Mouse (Mus musculus) ES-E14 (cell line): ENCODE results near the gene Arhgap23. TPM values are rescaled to one million over a fixed set of nuclear protein-coding genes. Genes with fewer than 3 reads are reported as not detected.
A peak's percentile ranks its signal among the peaks of the same experiment; 100 is the strongest.

Experiments
- DNase-seq: peaks from one replicate; pipeline ENCODE4 v3.0.0-alpha.2; 2013; ENCODE audit warnings: low read depth, low spot score
- H3K27ac ChIP-seq: 2 replicates; pipeline ENCODE4 v1.5.1; 2012; ENCODE audit warnings: low read depth, mild to moderate bottlenecking, low read length, moderate library complexity, mixed read lengths; ENCODE audit not compliant: poor library complexity, insufficient read depth, severe bottlenecking
- H3K36me3 ChIP-seq: 2 replicates; pipeline ENCODE4 v1.6.1; 2012; ENCODE audit warnings: mild to moderate bottlenecking, low read length, moderate library complexity, mixed read lengths; ENCODE audit not compliant: control insufficient read depth, poor library complexity, insufficient read depth, severe bottlenecking
- H3K4me1 ChIP-seq, 2 experiments: fragments of 150-350 bp in 1 of 2; sonication (generic) in 1 of 2; 2 replicates each; pipeline ENCODE4 v1.6.1; 2012; ENCODE audit warnings: low read length in 2 of 2, mild to moderate bottlenecking in 1 of 2, mixed read lengths in 1 of 2; ENCODE audit not compliant: control insufficient read depth in 2 of 2, insufficient read depth in 2 of 2, poor library complexity in 1 of 2
- H3K4me3 ChIP-seq, 2 experiments: fragments of 150-350 bp in 1 of 2; sonication (generic) in 1 of 2; 2 replicates each; pipeline ENCODE4 v1.5.1; 2012; ENCODE audit warnings: low read length in 2 of 2, low read depth in 1 of 2, mild to moderate bottlenecking in 1 of 2, mixed read lengths in 1 of 2; ENCODE audit not compliant: insufficient read depth in 1 of 2, poor library complexity in 1 of 2, severe bottlenecking in 1 of 2
- H3K9ac ChIP-seq: 2 replicates; pipeline ENCODE4 v1.6.1; 2012; ENCODE audit warnings: low read depth, mild to moderate bottlenecking, low read length, mixed read lengths; ENCODE audit not compliant: poor library complexity, insufficient read depth, severe bottlenecking
- H3K9me3 ChIP-seq: fragments of 150-350 bp; sonication (generic); 2 replicates; pipeline ENCODE4 v1.6.1; 2012; ENCODE audit warnings: low read depth, mild to moderate bottlenecking, low read length; ENCODE audit not compliant: control insufficient read depth, insufficient read depth
- CHD2 ChIP-seq: IDR thresholded peaks from 2 replicates; pipeline ENCODE4 v1.6.1; 2014; ENCODE audit warnings: mild to moderate bottlenecking, low read depth, low read length, inconsistent platforms
- HCFC1 ChIP-seq: IDR thresholded peaks from 2 replicates; pipeline ENCODE4 v1.6.1; 2012; ENCODE audit warnings: low read length, inconsistent platforms, borderline replicate concordance; ENCODE audit not compliant: insufficient read depth
- MAFK ChIP-seq: IDR thresholded peaks from 2 replicates; pipeline ENCODE4 v1.6.1; 2014; ENCODE audit warnings: mild to moderate bottlenecking, low read depth, low read length, inconsistent platforms; ENCODE audit not compliant: insufficient read depth
- ZC3H11A ChIP-seq: IDR thresholded peaks from 2 replicates; pipeline ENCODE4 v1.6.1; 2012; ENCODE audit warnings: low read depth, mild to moderate bottlenecking, inconsistent platforms, low read length, borderline replicate concordance
- ZNF384 ChIP-seq: IDR thresholded peaks from 2 replicates; pipeline ENCODE4 v1.6.1; 2012; ENCODE audit warnings: low read depth, low read length, inconsistent platforms
- in situ Hi-C, 2 experiments: fragments of 600-800 bp; cut with MboI; formaldehyde crosslinking; loops; one replicate each; pipeline ENCODE4 v1.15.1; 2025; ENCODE audit warnings: low sequenced_read_pairs in 2 of 2, inconsistent platforms in 1 of 2; ENCODE audit not compliant: unreplicated experiment in 2 of 2
- total RNA-seq: library from RNA; depleted of rRNA; stranded (reverse); fragments of 300-350 nt; gene quantifications from 2 replicates; pipeline ENCODE4 v1.2.3, GENCODE M21; 2012

Arhgap23 gene
- total RNA-seq, 1 experiment, result 22.6 TPM

DNA sequence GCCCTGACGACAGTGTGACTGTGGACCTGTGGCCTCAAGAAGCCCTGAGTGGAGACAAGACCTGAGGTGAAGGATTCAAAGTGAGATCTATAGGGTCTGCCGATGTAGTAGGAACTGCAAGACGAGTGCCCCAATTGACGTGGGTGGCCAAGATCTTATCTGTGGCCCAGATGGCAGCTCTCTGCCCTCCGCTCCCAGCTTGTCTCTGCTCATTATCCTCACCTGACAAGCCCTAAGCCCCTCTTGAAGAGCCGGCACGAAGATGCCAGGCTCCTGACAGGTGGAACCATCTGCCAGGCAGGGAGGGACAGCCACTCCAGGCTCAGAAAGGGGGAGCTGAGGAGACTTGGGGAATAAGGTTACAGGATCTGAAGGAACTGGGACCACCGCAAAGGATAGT lies 117.0 kb downstream of the Arhgap23 start:
- in situ Hi-C loops, result no loop called here
- peak overlapping the region; percentile 71; the same call in 1 of the 2 replicates for H3K9ac ChIP-seq
- peaks cover 4 to 23% of the 10 kb centered on the region in 2 experiments for H3K4me1 ChIP-seq
- no peak for DNase-seq
- peaks cover 2% of the 10 kb centered on the region; the same call in 1 of the 2 replicates for H3K36me3 ChIP-seq
- no peak for TF ChIP-seq ZNF384
- no peak for TF ChIP-seq CHD2
- TF ChIP-seq HCFC1, result no peak
- H3K9me3 ChIP-seq, result no peaks in the 10 kb centered on the region
- no peak overlapping the region for H3K27ac ChIP-seq
- H3K4me3 ChIP-seq, result peak overlapping the region; percentile 72 to 83

DNA sequence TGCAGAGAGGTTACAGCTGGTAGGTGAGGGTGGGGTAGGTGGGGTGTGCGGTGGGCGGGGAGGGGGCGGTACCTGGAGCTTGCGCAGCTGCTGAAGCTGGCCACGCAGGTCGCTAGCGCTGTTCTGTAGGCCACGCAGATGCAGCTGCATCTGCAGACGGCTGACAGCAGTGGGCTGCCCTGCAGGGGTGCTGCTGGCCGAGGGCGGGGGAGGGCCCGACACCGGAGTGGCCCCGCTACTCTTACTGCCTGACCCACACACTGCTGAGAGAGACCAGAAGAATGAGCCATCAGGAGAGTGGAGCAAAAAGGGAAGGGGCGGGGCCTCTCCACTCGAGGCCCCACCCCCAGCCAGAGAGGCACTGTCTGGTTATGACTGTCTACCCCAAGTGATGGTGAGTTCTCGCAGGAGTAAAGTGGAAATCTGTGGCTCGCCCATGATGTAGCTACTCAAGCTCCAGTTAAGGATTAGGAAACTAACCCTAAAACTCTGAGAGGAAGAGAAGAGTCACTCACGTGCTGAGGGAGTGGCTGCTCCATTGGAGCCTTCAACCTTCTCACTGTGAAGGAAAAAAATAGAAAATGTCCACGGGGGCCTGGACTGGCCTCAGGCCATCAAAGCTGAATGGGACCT lies 117.7 kb downstream of the Arhgap23 start:
- DNase-seq, result no peak
- Histone ChIP-seq H3K36me3 (peaks cover 2% of the 10 kb centered on the region; the same call in 1 of the 2 replicates), H3K9ac (no peak overlapping the region), H3K4me3 (peak overlapping the region; percentile 42 to 52; a peak in 3 of 4 replicates), H3K4me1 (peaks cover 4 to 27% of the 10 kb centered on the region in 2 experiments), H3K9me3 (no peaks in the 10 kb centered on the region), H3K27ac (no peak overlapping the region)
- in situ Hi-C loops, result no loop called here
- TF ChIP-seq CHD2 (no peak), ZNF384 (no peak), HCFC1 (no peak), ZC3H11A (no peak), MAFK (no peak)

DNA sequence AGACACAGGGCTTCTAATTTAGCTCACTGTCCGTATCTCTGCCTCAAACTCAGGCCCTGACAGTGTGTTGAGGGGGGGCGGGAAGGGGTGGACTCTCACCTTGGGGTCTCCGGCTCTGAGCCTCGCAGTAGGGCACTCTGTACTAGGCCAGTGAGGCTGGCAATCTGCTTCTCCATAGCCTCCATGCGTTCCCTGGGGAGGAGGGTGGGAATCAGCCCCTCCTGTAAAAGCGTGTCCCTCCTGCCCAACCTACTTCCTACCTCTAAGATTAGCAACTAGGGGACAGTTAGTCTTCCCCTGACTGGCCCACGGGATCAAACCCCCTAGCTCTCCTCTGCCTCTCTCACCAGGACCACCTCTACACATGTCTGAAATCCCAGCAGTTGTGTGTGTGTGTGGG lies 118.3 kb downstream of the Arhgap23 start:
- in situ Hi-C loops, result no loop called here
- TF ChIP-seq MAFK (no peak), ZNF384 (no peak), HCFC1 (no peak), CHD2 (no peak), ZC3H11A (no peak)
- H3K27ac ChIP-seq, result no peak overlapping the region
- H3K9ac ChIP-seq, result no peak overlapping the region
- peaks cover 2% of the 10 kb centered on the region; the same call in 1 of the 2 replicates for H3K36me3 ChIP-seq
- no peak for DNase-seq
- H3K4me3 ChIP-seq, result no peak overlapping the region
- H3K4me1 ChIP-seq, result peaks cover 4 to 27% of the 10 kb centered on the region in 2 experiments
- no peaks in the 10 kb centered on the region for H3K9me3 ChIP-seq

DNA sequence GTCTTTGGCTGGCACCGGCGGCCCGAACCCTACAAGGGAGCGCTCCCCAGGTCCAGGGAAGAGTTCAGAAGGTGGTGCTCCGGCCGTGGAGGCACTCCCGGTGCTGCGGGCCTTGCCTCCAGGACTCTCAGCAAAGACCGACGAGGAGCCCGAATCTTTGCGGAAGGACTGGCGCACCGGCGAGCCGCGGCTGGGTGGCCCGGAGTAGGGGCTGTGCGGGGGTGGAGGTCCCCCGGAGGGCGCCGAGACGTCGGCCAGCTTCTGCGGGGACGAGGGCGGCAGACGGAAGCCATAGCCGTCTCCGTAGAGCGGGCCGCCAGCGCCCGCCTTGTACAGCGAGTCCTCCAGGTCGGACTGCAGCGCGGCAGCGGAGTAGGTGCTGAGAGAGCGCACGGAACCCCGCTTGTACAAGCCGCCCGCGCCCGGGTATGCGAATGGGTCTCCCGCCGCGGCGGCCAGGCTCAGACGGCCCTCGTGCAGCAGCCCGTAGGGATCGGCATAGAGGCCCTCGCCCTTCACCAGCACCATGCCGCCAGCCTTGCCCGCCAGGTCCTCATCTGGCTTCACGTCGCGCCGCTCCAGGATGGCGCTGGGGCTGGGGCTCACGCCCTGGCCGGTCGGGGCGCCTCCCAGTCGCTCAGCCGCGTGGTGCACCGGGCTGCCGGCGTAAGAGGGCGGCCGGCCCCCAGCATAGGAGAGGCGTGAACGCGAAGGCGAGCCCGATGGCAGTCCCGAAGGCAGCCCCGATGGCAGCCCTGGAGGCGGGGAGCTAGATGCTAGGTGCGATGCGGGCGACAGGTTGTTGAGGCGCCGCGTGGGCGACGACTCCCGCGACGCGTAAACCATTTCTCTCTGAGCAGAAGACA lies 119.3 kb downstream of the Arhgap23 start:
- TF ChIP-seq HCFC1, result no peak; the same call in 1 of the 2 replicates
- no peak for TF ChIP-seq MAFK
- no peak for TF ChIP-seq ZNF384
- no peak for TF ChIP-seq CHD2
- TF ChIP-seq ZC3H11A, result no peak
- in situ Hi-C loops, result no loop called here
- no peak for DNase-seq
- Histone ChIP-seq H3K36me3 (peaks cover 2% of the 10 kb centered on the region; the same call in 1 of the 2 replicates), H3K4me3 (peak overlapping the region; percentile 46 to 57), H3K4me1 (peaks cover 4 to 24% of the 10 kb centered on the region in 2 experiments), H3K9ac (peak overlapping the region; percentile 41), H3K9me3 (no peaks in the 10 kb centered on the region), H3K27ac (no peak overlapping the region)
